Mouse (Mus musculus) thymus, postnatal 25 days (tissue): ENCODE results near the gene Zfpm1.

Experiments used
- DNase-seq: peaks from one replicate; pipeline ENCODE4 v3.0.0; 2022

Zfpm1 gene

GRCm38 (mm10) chr8:122301081-122301480 is 19.1 kb downstream of the Zfpm1 start:
- DNase-seq: no peak

GRCm38 (mm10) chr8:122301866-122302265 is 19.9 kb downstream of the Zfpm1 start:
- DNase-seq: no peak

DNA sequence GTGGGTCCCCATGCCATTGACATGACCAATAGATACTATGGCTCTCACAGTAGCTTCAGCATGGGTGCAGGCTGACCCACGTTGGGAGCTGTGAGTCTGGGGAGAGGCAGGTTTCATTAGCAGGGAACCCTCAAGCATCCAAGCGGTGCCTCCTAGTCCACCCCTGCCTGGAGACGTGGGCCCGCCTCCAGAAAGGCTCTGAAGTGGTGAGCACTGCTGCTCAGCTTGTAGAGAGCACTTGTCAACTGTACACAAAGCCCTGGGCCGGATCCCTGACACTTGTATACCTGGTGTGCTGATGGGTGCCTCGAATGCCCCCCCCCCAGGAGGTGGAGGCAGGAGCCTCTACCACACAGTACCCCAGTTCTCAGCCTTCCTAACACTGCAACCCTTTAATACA is 21.5 kb downstream of the Zfpm1 start:
- no peak for DNase-seq

DNA sequence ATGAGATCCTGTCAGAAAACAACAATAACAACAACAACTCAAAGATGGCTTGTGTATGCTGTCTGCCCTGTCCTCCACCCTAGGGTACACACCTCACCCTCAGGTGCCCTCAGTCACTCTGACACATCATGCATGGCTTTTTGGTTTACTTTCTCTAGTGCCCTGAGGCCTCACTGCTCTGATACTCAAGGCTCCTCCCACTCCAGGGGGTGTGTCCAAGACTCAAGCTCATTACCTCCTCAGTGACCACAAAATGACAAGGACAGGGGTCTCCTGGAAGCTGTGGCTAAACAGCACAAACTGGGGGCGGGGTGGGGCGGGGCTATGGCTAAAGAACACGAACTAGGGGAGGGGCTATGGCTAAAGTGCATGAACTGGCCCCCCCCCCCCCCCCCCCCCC is 22.1 kb downstream of the Zfpm1 start:
- no peak for DNase-seq

GRCm38 (mm10) chr8:122306660-122307399 is 24.9 kb downstream of the Zfpm1 start:
- DNase-seq: no peak

- DNase-seq: no peak
Measured at GRCm38 (mm10) chr8:122307836-122308235, 25.9 kb downstream of the Zfpm1 start.

DNA sequence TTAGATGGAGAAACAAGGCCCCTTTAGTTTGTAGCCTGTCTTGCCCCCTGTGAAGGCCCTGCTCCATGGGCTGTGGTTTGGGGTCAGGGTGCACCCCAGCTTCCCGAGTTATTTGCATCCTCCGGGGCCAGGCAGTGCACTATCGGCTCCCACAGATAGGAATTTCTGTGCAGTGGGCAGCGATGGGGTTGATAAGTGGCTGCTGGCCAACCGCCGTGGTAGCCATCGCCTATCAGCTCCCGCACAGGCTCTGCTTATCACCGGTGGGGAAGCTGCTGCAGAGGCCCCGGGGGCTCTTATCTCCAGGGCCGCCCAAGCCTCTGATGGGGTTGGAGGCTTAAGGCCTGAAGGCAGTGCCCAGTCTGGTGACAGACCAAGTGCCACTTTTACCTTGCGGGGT is 27.3 kb downstream of the Zfpm1 start:
- DNase-seq: no peak

GRCm38 (mm10) chr8:122311115-122311514 is 29.2 kb downstream of the Zfpm1 start:
- DNase-seq: no peak

DNA sequence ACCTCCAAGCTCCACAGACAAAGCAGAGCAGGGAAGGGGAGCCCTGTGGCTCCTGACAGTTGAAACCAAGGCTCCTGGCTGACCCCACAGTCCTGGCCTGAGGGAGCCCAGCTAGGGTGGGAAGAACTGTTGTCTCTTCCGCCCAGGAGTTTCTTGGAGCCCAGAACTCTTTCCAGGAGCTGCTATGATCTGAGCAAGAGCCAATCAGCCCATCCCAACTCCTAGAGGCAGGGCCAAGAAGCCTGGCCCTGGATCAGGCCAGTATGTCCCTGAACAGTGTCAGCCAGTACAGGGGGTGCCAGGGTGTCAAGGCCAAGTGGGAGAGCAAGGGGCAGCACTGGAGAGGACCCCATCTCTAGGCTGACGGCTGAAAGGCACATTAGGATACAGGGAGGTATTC is 30.6 kb downstream of the Zfpm1 start:
- no peak for DNase-seq

GRCm38 (mm10) chr8:122313310-122313709 is 31.4 kb downstream of the Zfpm1 start:
- no peak for DNase-seq

DNA sequence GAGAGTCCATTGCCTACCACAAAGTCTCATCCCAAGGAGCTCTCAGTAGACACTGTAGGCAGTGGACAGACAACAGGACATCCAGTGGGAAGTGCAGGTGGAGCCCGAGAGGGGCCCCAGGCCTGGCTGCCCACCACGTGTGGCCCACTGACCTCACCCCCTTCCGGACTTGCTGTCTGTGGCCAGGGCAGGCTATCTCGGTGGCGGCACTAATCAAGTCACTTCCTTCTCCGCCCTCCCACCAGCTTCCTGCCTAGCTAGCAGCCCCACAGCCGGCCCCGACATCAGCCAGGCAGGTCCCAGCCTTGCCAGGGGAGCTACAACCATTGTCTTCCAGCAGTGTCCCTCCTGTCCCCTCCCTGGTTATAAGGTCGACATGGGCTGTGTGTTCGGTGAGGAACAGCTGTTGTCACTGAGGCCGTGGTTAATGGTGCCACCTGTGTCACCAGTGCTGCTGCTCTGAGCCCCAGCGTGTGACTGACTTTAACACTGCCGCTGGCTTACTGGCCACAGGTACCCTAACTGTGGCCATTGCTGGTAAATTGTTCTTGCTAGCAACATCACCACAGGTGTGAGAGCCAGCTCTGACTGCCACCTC is 33.1 kb downstream of the Zfpm1 start:
- DNase-seq: no peak

DNA sequence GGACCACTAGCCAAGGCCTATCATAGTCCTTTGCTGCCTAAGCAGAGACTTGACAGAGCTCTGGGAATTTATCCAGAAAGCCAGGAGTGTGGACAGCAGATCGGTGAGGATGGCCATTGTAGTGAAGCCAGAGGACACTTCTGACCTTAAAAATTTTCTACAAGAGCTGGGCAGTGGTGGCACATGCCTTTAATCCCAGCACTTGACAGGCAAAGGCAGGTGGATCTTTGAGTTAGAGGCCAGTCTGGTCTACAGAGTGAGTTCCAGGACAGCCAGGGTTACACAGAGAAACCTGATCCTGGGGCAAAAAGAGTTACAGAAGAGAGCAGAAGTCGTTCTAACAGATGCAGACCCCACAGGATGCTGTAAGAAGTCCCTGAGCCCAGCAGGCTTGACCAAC is 34.5 kb downstream of the Zfpm1 start:
- no peak for DNase-seq

GRCm38 (mm10) chr8:122317918-122318475 is 36.1 kb downstream of the Zfpm1 start:
- no peak for DNase-seq

DNA sequence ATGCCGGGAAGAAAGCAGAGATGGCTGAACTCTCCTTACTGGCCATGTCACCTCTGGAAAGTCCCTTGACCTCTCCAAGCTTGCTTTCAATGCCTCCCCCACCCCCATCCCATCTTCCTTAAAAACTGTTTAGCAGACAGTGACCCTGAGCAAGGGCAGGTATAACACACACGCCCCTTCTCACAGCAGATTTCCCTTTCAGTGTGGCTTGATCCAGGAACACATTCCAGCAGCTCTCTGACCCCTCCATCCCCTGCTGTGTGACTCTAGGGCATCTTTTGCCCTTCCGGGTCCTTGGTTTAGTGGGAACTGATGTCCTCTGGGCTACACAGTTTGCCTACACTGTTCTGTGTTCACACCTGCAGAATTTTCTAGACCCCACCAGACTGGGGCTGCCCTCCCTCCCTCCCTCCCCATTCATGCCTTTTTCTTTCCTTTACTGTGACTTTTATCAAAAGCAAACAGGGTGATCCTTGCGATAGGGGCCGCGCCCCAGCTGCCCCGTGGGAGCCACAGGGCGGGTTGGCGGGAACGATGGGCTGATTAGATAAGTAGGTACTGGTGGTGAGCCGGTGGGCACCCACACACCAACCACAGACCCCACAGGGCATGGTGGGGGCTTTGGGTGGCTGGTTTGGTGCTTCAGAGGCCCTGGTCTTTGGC is 37.2 kb downstream of the Zfpm1 start:
- DNase-seq: no peak

- DNase-seq: no peak
Measured at GRCm38 (mm10) chr8:122319708-122320075, 37.8 kb downstream of the Zfpm1 start.

- DNase-seq: no peak
Measured at GRCm38 (mm10) chr8:122320541-122320940, 38.6 kb downstream of the Zfpm1 start.

DNA sequence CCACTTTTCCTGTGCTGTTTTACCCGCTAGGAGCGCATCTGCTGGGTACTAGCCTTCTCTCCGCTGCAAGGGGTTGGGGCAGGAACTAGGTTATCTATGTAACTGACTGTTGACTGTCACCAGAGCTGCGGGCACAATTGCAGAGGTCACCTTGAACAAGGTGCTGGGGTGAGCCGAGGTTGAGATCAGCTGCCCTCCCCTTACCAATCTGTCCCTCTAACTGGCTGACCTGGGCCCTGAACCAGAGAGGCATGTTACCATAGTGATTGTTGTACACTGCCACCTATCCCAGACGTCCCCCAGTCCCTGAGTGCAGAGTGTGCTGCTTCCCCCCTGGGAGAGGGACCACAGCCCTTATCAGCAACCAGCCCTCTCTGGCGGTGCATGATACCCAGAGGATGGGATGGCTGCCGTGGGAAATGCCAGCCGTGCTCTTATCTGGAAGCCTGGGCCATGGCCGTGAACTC is 39.5 kb downstream of the Zfpm1 start:
- no peak for DNase-seq

GRCm38 (mm10) chr8:122322126-122322525 is 40.2 kb downstream of the Zfpm1 start:
- no peak for DNase-seq

GRCm38 (mm10) chr8:122322792-122323191 is 40.9 kb downstream of the Zfpm1 start:
- no peak for DNase-seq

- DNase-seq: peak; percentile 34
Measured at GRCm38 (mm10) chr8:122323951-122324402, 42.0 kb downstream of the Zfpm1 start.

- no peak for DNase-seq
Measured at GRCm38 (mm10) chr8:122325196-122325595, 43.3 kb downstream of the Zfpm1 start.

DNA sequence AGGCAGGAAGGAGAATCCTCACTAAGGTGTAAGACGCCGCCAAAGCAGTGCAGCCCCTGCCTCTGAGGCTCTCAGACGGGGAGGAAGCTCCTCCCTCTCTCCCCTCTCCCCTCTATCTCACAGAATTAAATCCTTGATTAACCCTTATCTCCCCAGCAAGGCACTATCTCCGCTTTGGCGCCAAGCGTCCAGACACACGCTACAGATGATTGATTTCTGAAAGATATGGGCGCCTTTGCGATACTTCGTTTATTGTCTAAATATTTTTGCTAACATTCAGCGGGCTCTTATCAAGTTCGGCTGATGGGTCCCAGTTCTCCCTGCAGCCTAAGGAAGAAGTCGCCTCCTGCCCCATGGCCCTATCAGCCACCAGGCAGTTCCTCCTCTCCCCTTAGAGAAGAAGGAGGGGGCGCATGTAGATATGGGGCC is 44.2 kb downstream of the Zfpm1 start:
- DNase-seq: no peak

- DNase-seq: no peak
Measured at GRCm38 (mm10) chr8:122329072-122329471, 47.1 kb downstream of the Zfpm1 start.
